Mouse (Mus musculus) CH12.LX (cell line): ENCODE results near the gene Vegfd. TPM values are rescaled to one million over a fixed set of nuclear protein-coding genes. Genes with fewer than 3 reads are reported as not detected.

Experiments
- DNase-seq: peaks from one replicate; pipeline ENCODE4 v3.0.0-alpha.2; 2013; ENCODE audit errors: extremely low read depth
- H3K27ac ChIP-seq: 2 replicates; pipeline ENCODE4 v1.5.1; 2012; ENCODE audit warnings: low read depth, mild to moderate bottlenecking, control low read depth, moderate library complexity; ENCODE audit not compliant: insufficient read depth
- H3K27me3 ChIP-seq: replicated peaks from 2 replicates; pipeline ENCODE3; 2012; ENCODE audit warnings: inconsistent platforms
- H3K36me3 ChIP-seq, 2 experiments: replicated peaks in 1 of 2; 2 replicates each; pipeline versions ENCODE3 to v1.6.1; 2012; ENCODE audit warnings: inconsistent platforms in 1 of 2, low read length in 1 of 2, mild to moderate bottlenecking in 1 of 2, mixed read lengths in 1 of 2, moderate library complexity in 1 of 2; ENCODE audit not compliant: control insufficient read depth in 1 of 2, insufficient read depth in 1 of 2
- H3K4me1 ChIP-seq, 2 experiments: 2 replicates each; pipeline ENCODE4 v1.6.1; 2012; ENCODE audit warnings: inconsistent platforms in 1 of 2, moderate library complexity in 1 of 2; ENCODE audit not compliant: insufficient read depth in 2 of 2, control insufficient read depth in 1 of 2
- H3K4me2 ChIP-seq: 2 replicates; pipeline ENCODE4 v1.6.1; 2012; ENCODE audit warnings: low read depth, mild to moderate bottlenecking, control low read depth; ENCODE audit not compliant: poor library complexity, insufficient read depth, severe bottlenecking
- H3K4me3 ChIP-seq, 3 experiments: fragments of 150-350 bp in 1 of 3; sonication (generic) in 1 of 3; replicated peaks in 1 of 3; 2 replicates each; pipeline versions ENCODE3 to v1.5.1; 2011 to 2012; ENCODE audit warnings: low read depth in 2 of 3, low read length in 2 of 3, mild to moderate bottlenecking in 2 of 3, moderate library complexity in 2 of 3, control low read depth in 1 of 3, improper control_type of control experiment in 1 of 3, inconsistent platforms in 1 of 3, mixed read lengths in 1 of 3; ENCODE audit not compliant: poor library complexity in 1 of 3
- H3K79me2 ChIP-seq: replicated peaks from 2 replicates; pipeline ENCODE4 v1.6.1; 2012; ENCODE audit warnings: mild to moderate bottlenecking, moderate library complexity; ENCODE audit not compliant: control insufficient read depth, poor library complexity, insufficient read depth, severe bottlenecking; ENCODE audit errors: extremely low read depth
- H3K9ac ChIP-seq: 2 replicates; pipeline ENCODE4 v1.6.1; 2012; ENCODE audit warnings: low read depth, mild to moderate bottlenecking, control low read depth, moderate library complexity; ENCODE audit not compliant: insufficient read depth
- H3K9me3 ChIP-seq: replicated peaks from 2 replicates; pipeline ENCODE3; 2012; ENCODE audit warnings: low read length, inconsistent platforms, mixed read lengths
- CHD2 ChIP-seq: IDR thresholded peaks from 2 replicates; pipeline ENCODE4 v1.6.1; 2011; ENCODE audit warnings: low read length, improper control_type of control experiment
- CTCF ChIP-seq, 2 experiments: IDR thresholded peaks in 1 of 2; conservative IDR thresholded peaks in 1 of 2; 2 replicates each; pipeline ENCODE4 v1.5.1; 2011 to 2012; ENCODE audit warnings: low read depth in 2 of 2, low read length in 2 of 2, improper control_type of control experiment in 1 of 2, inconsistent platforms in 1 of 2, mild to moderate bottlenecking in 1 of 2, moderate library complexity in 1 of 2
- E2F4 ChIP-seq: IDR thresholded peaks from 2 replicates; pipeline ENCODE4 v1.6.1; 2011; ENCODE audit warnings: low read depth, low read length, improper control_type of control experiment; ENCODE audit not compliant: insufficient replicate concordance
- EP300 ChIP-seq: IDR thresholded peaks from 2 replicates; pipeline ENCODE4 v1.6.1; 2011; ENCODE audit warnings: low read length, improper control_type of control experiment
- IRF4 ChIP-seq: IDR thresholded peaks from 2 replicates; pipeline ENCODE4 v1.6.1; 2014; ENCODE audit warnings: low read depth, mild to moderate bottlenecking, inconsistent platforms, low read length, improper control_type of control experiment
- MAFK ChIP-seq: IDR thresholded peaks from 2 replicates; pipeline ENCODE4 v1.6.1; 2011; ENCODE audit warnings: low read length, improper control_type of control experiment; ENCODE audit not compliant: insufficient replicate concordance
- MAZ ChIP-seq: IDR thresholded peaks from 2 replicates; pipeline ENCODE4 v1.6.1; 2012; ENCODE audit warnings: low read depth, mild to moderate bottlenecking, inconsistent platforms, low read length, improper control_type of control experiment, moderate library complexity
- MXI1 ChIP-seq: IDR thresholded peaks from 2 replicates; pipeline ENCODE4 v1.6.1; 2011; ENCODE audit warnings: mild to moderate bottlenecking, low read depth, low read length, improper control_type of control experiment
- MYC ChIP-seq: IDR thresholded peaks from 2 replicates; pipeline ENCODE4 v1.6.1; 2011; ENCODE audit warnings: low read depth, mild to moderate bottlenecking, improper control_type of control experiment, low read length
- POLR2A ChIP-seq: IDR thresholded peaks from 2 replicates; pipeline ENCODE4 v1.6.1; 2011; ENCODE audit warnings: low read depth, mild to moderate bottlenecking, improper control_type of control experiment, low read length
- POLR2AphosphoS2 ChIP-seq: IDR thresholded peaks from 2 replicates; pipeline ENCODE4 v1.6.1; 2011; ENCODE audit warnings: low read depth, low read length, improper control_type of control experiment
- RAD21 ChIP-seq: IDR thresholded peaks from 2 replicates; pipeline ENCODE4 v1.6.1; 2011; ENCODE audit warnings: low read depth, mild to moderate bottlenecking, low read length, improper control_type of control experiment, moderate library complexity
- SIN3A ChIP-seq: IDR thresholded peaks from 2 replicates; pipeline ENCODE4 v1.6.1; 2012; ENCODE audit warnings: low read length, improper control_type of control experiment, inconsistent platforms
- TBP ChIP-seq: conservative IDR thresholded peaks from 2 replicates; pipeline ENCODE4 v1.6.1; 2011; ENCODE audit warnings: low read depth, low read length, improper control_type of control experiment
- UBTF ChIP-seq: IDR thresholded peaks from 2 replicates; pipeline ENCODE4 v1.6.1; 2012; ENCODE audit warnings: low read depth, mild to moderate bottlenecking, inconsistent platforms, low read length, improper control_type of control experiment, moderate library complexity
- USF1 ChIP-seq: IDR thresholded peaks from 2 replicates; pipeline ENCODE4 v1.6.1; 2014; ENCODE audit warnings: low read depth, mild to moderate bottlenecking, inconsistent platforms, low read length, improper control_type of control experiment
- USF2 ChIP-seq: conservative IDR thresholded peaks from 2 replicates; pipeline ENCODE4 v1.6.1; 2011; ENCODE audit warnings: low read depth, low read length, improper control_type of control experiment
- ZKSCAN1 ChIP-seq: IDR thresholded peaks from 2 replicates; pipeline ENCODE4 v1.6.1; 2012; ENCODE audit warnings: low read depth, inconsistent platforms, low read length, improper control_type of control experiment, borderline replicate concordance
- dilution Hi-C: fragments of 300-500 bp; cut with MboI; formaldehyde crosslinking; loops from 2 replicates; pipeline ENCODE4 v1.14.3; 2020; ENCODE audit warnings: low sequenced_read_pairs; ENCODE audit not compliant: extremely low pct_unique_long_range_greater_than_20kb, extremely low pct_ligation_motif_present
- in situ Hi-C: fragments of 300-500 bp; cut with MboI; formaldehyde crosslinking; loops from 3 replicates; pipeline ENCODE4 v1.14.3; 2019; ENCODE audit warnings: low sequenced_read_pairs, low pct_ligation_motif_present, low pct_unique_long_range_greater_than_20kb, mixed read lengths
- polyA plus RNA-seq: library from polyadenylated mRNA; unstranded; fragments of >175 nt; gene quantifications from 2 replicates; pipeline ENCODE4 v1.2.1, GENCODE M21; 2012; ENCODE audit warnings: low read depth; ENCODE audit not compliant: insufficient read length
- total RNA-seq, 2 experiments: library from RNA; depleted of rRNA; stranded (reverse); fragments of 300-350 nt in 1 of 2; fragments of >200 nt in 1 of 2; gene quantifications; 2 replicates each; pipeline ENCODE4 v1.2.3; 2012 to 2014

Vegfd gene
- total and polyA plus RNA-seq, 3 experiments: not detected

DNA sequence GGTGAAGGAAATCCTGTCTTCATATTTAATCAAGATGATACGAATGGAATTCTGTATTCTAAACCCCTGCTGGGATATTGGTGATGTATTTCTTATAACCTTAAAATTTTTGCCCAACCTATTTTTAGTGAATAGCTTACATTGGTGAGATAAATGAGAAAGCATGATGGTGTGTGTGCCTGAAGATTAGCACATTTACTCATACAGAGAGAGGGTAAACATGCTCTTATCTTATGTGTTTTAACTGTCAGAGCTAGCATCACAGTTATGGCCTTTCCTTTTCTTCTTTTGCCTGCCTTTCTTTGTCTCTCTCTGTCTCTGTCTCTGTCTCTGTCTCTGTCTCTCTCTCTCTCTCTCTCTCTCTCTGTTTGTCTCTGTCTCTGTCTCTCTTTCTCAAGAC is 51.6 kb downstream of the Vegfd start:
- H3K4me3 ChIP-seq: no peak overlapping the region
- H3K9ac ChIP-seq: no peak overlapping the region
- in situ Hi-C loops: no loop called here
- no peaks in the 10 kb centered on the region for H3K27me3 ChIP-seq
- dilution Hi-C loops: no loop called here
- H3K79me2 ChIP-seq: peaks cover 9% of the 10 kb centered on the region; the same call in 1 of the 2 replicates
- no peak overlapping the region for H3K4me2 ChIP-seq
- H3K27ac ChIP-seq: no peak overlapping the region
- H3K36me3 ChIP-seq: peaks cover 7 to 45% of the 10 kb centered on the region in 2 experiments
- TF ChIP-seq MAZ (no peak), MXI1 (no peak), CTCF (conservative IDR thresholded peaks at IDR 0.05 in 1 of 2, IDR thresholded peaks at IDR 0.05 in 1 of 2; ENCODE audit: low read depth in 2 of 2, low read length in 2 of 2) (no peak), USF2 (no peak), ZKSCAN1 (no peak), POLR2AphosphoS2 (no peak), IRF4 (no peak), POLR2A (no peak), USF1 (no peak), MAFK (no peak), EP300 (no peak), CHD2 (no peak)
- H3K9me3 ChIP-seq: no peaks in the 10 kb centered on the region
- no peak for DNase-seq
- peaks cover 0 to 9% of the 10 kb centered on the region in 2 experiments; a peak in 1 of 4 replicates for H3K4me1 ChIP-seq

DNA sequence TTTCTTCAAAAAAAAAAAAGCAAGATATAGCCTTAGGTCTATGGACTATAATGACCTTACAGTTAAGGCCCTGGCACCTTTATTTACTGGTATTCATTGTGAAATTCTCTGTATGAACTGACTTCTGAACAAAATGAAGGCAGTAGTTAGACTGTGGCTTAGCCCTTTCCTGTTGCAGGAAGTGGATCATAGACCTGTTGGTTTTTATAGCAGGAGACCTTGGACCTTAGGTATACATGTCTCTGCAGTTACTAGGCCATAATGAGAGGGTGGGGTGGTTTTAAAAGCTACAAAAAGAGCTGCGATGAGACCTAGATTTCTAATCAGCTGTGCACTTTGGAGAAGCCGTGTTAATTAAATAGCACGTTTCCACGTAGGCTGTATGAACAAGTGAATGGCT is 54.1 kb downstream of the Vegfd start:
- Histone ChIP-seq H3K27me3 (no peaks in the 10 kb centered on the region), H3K27ac (no peak overlapping the region), H3K9ac (no peak overlapping the region), H3K4me2 (no peak overlapping the region), H3K4me1 (no peaks in the 10 kb centered on the region), H3K4me3 (no peak overlapping the region), H3K9me3 (no peaks in the 10 kb centered on the region), H3K79me2 (no peaks in the 10 kb centered on the region), H3K36me3 (peaks cover 19 to 67% of the 10 kb centered on the region in 2 experiments)
- DNase-seq: no peak
- in situ Hi-C loops: no loop called here
- dilution Hi-C loops: no loop called here
- no peak for TF ChIP-seq TBP
- no peak for TF ChIP-seq MAFK
- no peak for TF ChIP-seq MXI1
- TF ChIP-seq E2F4: no peak
- no peak for TF ChIP-seq IRF4
- TF ChIP-seq UBTF: no peak
- TF ChIP-seq RAD21: no peak
- no peak for TF ChIP-seq MYC
- no peak for TF ChIP-seq SIN3A
- no peak for TF ChIP-seq USF1
